Mouse (Mus musculus): Measurements from ENCODE around the gene Fto. TPM values are rescaled to one million over a fixed set of nuclear protein-coding genes. Genes with fewer than 3 reads are reported as not detected.

Gene Fto
- polyA plus RNA-seq, 1 experiment from 2014 or later = 55.3 TPM

DNA sequence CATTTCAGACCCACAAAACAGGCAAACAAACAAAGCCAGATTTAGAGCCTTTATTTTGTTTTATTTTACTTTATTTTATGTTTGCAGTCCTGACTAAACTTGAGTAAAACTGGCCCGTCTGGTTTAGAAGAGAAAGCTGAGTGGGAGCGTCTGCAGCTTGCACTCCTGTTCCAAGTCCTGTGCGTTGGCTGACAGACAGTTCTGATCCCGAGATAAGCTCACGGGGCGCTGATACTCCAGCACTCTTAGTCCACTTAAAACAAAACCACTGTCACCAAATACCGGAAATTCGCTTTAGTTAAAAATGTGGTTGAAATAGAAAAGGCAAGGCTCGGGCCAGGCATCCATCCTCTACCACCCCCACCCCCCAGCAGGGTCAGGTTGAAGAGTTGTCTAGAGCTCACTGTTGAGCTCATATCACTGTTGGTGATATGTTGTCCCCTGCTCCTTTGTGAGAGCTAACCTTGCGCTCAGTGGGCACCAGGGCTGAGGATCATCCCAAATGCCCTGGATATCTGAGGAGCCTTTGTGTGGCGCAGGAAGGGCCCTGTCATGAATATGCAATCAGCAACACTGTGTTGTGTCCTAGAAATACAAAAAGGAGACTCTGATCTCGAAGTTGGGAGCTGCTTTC, 252.7 kb downstream of the Fto start:
- Histone ChIP-seq H3K36me3 (ENCODE audit: insufficient read depth, low read length) (no peaks in the 10 kb centered on the region), H3K9ac (ENCODE audit: low read depth, low read length) (no peak overlapping the region), H3K9me3 (replicated peaks; ENCODE audit: low read length) (no peaks in the 10 kb centered on the region), H3K27ac (no peak overlapping the region), H3K4me1 (replicated peaks; ENCODE audit: insufficient read depth, low read length) (peaks cover 19% of the 10 kb centered on the region), H3K27me3 (ENCODE audit: insufficient read depth, low read length) (no peaks in the 10 kb centered on the region), H3K4me2 (ENCODE audit: low read length) (no peak overlapping the region), H3K4me3 (replicated peaks; ENCODE audit: low read depth, low read length) (no peak overlapping the region)
- ATAC-seq (replicated peaks; ENCODE audit: low FRiP score, low read depth) (no peak), DNase-seq (ENCODE audit: low spot score) (peak; percentile 16)
- no peak for TF ChIP-seq CTCF (IDR thresholded peaks at IDR 0.05; ENCODE audit: low read depth)
- 49% methylated on average over 12 of the region's 12 CpGs for WGBS

DNA sequence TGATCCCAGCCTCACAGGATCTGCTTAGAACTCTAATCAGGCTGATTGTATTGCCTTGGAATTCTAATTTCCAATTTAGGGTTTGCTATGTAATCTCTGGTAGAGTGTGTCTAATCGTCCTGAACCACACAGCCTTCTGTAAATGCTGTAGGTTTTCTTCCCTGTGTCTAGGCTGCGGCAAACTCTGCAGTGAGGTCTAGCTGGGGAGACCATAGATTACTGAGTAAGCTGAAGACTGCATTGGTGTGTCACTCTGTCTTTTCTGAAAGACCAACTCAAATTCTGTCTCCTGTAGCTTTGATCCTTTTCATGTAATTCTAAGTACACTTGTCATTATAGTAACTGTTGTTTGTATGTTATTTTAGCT, 253.2 kb downstream of the Fto start:
- Histone ChIP-seq H3K9ac (ENCODE audit: low read depth, low read length) (no peak overlapping the region), H3K36me3 (ENCODE audit: insufficient read depth, low read length) (no peaks in the 10 kb centered on the region), H3K4me1 (replicated peaks; ENCODE audit: insufficient read depth, low read length) (peaks cover 19% of the 10 kb centered on the region), H3K4me2 (ENCODE audit: low read length) (no peak overlapping the region), H3K9me3 (replicated peaks; ENCODE audit: low read length) (no peaks in the 10 kb centered on the region), H3K27me3 (ENCODE audit: insufficient read depth, low read length) (no peaks in the 10 kb centered on the region), H3K27ac (no peak overlapping the region), H3K4me3 (replicated peaks; ENCODE audit: low read depth, low read length) (no peak overlapping the region)
- TF ChIP-seq CTCF (IDR thresholded peaks at IDR 0.05; ENCODE audit: low read depth) = no peak
- DNase-seq (ENCODE audit: low spot score) (no peak), ATAC-seq (replicated peaks; ENCODE audit: low FRiP score, low read depth) (no peak)
- WGBS = 75% methylated on average over 2 of the region's 2 CpGs

DNA sequence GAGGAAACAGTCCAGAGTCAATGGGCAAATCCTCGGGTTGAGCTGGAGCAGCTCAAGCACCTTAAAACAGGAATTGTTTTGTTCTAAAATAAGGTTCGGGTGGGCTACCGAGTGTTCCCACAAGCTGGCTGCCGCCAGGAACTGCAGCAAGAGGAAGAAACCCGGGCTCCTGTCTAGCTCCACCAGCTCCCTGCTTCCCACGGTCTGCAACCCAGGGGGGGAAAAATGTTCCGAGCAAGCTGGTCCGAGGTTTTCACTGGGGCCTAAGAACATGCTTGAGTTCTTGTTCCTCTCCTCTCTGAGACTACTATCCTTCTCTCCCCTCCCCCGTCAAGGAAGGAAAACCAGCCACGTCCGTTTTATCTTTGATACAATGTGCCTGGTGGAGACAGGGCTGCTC, 256.5 kb downstream of the Fto start:
- DNase-seq (ENCODE audit: low spot score) = no peak
- Histone ChIP-seq H3K4me1 (replicated peaks; ENCODE audit: insufficient read depth, low read length) (peaks cover 26% of the 10 kb centered on the region), H3K4me3 (replicated peaks; ENCODE audit: low read depth, low read length) (no peak overlapping the region), H3K27ac (no peak overlapping the region), H3K36me3 (ENCODE audit: insufficient read depth, low read length) (no peaks in the 10 kb centered on the region), H3K27me3 (ENCODE audit: insufficient read depth, low read length) (no peaks in the 10 kb centered on the region), H3K4me2 (ENCODE audit: low read length) (no peak overlapping the region), H3K9me3 (replicated peaks; ENCODE audit: low read length) (no peaks in the 10 kb centered on the region), H3K9ac (ENCODE audit: low read depth, low read length) (no peak overlapping the region)
- no peak for TF ChIP-seq CTCF (IDR thresholded peaks at IDR 0.05; ENCODE audit: low read depth)
- WGBS = 50% methylated on average over 11 of the region's 11 CpGs
- no peak for ATAC-seq (replicated peaks; ENCODE audit: low FRiP score, low read depth)

DNA sequence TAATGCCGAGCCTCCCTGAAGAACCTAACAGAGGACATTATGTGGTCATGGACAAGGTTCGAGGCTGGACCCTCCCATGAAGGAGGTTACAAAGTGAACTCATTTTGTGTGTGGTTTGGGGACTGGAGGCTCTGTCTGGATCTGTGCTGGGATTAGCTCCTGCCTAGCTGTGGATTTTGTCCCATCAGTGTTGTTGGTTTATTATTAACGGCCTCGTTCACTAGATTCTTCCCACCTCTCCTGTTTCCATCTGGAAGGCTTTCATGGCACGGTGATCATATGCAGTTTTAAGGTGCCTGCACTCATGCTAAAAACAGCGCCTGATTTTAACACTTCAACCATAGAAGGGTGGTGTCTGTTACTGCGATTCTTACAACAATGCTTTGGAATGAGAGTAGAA, 257.5 kb downstream of the Fto start:
- Histone ChIP-seq H3K4me2 (ENCODE audit: low read length) (no peak overlapping the region), H3K9me3 (replicated peaks; ENCODE audit: low read length) (no peaks in the 10 kb centered on the region), H3K27me3 (ENCODE audit: insufficient read depth, low read length) (no peaks in the 10 kb centered on the region), H3K36me3 (ENCODE audit: insufficient read depth, low read length) (no peaks in the 10 kb centered on the region), H3K9ac (ENCODE audit: low read depth, low read length) (no peak overlapping the region), H3K4me1 (replicated peaks; ENCODE audit: insufficient read depth, low read length) (peaks cover 29% of the 10 kb centered on the region), H3K4me3 (replicated peaks; ENCODE audit: low read depth, low read length) (no peak overlapping the region), H3K27ac (peak overlapping the region; percentile 2)
- 47% methylated on average over 7 of the region's 7 CpGs for WGBS
- ATAC-seq (replicated peaks; ENCODE audit: low FRiP score, low read depth) = no peak
- TF ChIP-seq CTCF (IDR thresholded peaks at IDR 0.05; ENCODE audit: low read depth) = no peak
- DNase-seq (ENCODE audit: low spot score) = no peak

DNA sequence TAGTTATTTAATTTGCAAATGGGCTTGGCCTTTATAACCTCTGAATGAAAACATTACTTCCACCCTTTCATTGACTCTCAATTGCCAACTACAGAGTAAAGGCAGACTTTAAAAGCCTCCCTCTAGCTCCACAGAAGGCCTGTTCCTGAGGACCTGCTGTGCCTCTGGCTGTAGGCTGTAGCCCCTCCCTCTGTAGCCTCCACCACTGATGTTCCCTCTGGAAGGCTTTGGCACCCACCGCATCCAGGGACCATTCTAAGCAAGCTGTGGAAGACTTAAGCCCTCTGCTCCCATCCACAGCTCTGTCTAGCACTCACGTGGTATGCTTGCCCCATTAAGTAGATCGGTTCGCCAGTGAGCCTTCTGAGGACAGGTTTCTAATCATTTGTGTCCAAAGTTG, 258.7 kb downstream of the Fto start:
- no peak for ATAC-seq (replicated peaks; ENCODE audit: low FRiP score, low read depth)
- TF ChIP-seq CTCF (IDR thresholded peaks at IDR 0.05; ENCODE audit: low read depth) = no peak
- H3K4me1 ChIP-seq (replicated peaks; ENCODE audit: insufficient read depth, low read length) = peaks cover 29% of the 10 kb centered on the region

DNA sequence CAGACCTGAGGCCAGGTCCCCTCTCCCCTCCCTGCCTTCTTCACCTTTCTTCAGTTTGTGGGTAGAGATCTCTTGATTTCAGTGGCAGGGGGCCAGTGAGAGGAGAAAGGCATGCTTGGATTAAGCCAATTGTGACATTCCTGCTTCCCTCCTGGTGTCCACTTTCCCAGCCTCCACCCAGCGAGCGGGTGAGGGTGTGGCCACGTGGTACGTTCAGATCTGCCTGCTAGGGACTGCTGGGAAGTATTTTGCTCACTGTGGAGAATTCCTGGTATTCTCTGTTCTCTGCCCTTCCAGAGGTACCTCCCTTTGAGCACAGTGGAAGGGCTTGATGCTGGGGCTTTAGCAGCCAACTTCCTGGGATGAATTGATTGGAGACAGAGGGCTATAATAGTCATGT, 259.3 kb downstream of the Fto start:
- Histone ChIP-seq H3K9me3 (replicated peaks; ENCODE audit: low read length) (no peaks in the 10 kb centered on the region), H3K4me2 (ENCODE audit: low read length) (no peak overlapping the region), H3K9ac (ENCODE audit: low read depth, low read length) (no peak overlapping the region), H3K27me3 (ENCODE audit: insufficient read depth, low read length) (no peaks in the 10 kb centered on the region), H3K27ac (no peak overlapping the region), H3K4me3 (replicated peaks; ENCODE audit: low read depth, low read length) (no peak overlapping the region), H3K36me3 (ENCODE audit: insufficient read depth, low read length) (no peaks in the 10 kb centered on the region), H3K4me1 (replicated peaks; ENCODE audit: insufficient read depth, low read length) (peaks cover 29% of the 10 kb centered on the region)
- DNase-seq (ENCODE audit: low spot score) (peak; percentile 54), ATAC-seq (replicated peaks; ENCODE audit: low FRiP score, low read depth) (peak; percentile 78)
- WGBS = 25% methylated on average over 4 of the region's 4 CpGs
- TF ChIP-seq CTCF (IDR thresholded peaks at IDR 0.05; ENCODE audit: low read depth) = no peak

More for the DNA sequence above, 258.7 kb downstream of the Fto start:
- no peaks in the 10 kb centered on the region for H3K27me3 ChIP-seq (ENCODE audit: insufficient read depth, low read length)
- DNase-seq (ENCODE audit: low spot score) = no peak
- no peak overlapping the region for H3K9ac ChIP-seq (ENCODE audit: low read depth, low read length)
- H3K36me3 ChIP-seq (ENCODE audit: insufficient read depth, low read length) = no peaks in the 10 kb centered on the region
- 66% methylated on average over 4 of the region's 4 CpGs for WGBS
- no peak overlapping the region for H3K4me3 ChIP-seq (replicated peaks; ENCODE audit: low read depth, low read length)
- no peak overlapping the region for H3K4me2 ChIP-seq (ENCODE audit: low read length)
- H3K27ac ChIP-seq = no peak overlapping the region
- no peaks in the 10 kb centered on the region for H3K9me3 ChIP-seq (replicated peaks; ENCODE audit: low read length)

DNA sequence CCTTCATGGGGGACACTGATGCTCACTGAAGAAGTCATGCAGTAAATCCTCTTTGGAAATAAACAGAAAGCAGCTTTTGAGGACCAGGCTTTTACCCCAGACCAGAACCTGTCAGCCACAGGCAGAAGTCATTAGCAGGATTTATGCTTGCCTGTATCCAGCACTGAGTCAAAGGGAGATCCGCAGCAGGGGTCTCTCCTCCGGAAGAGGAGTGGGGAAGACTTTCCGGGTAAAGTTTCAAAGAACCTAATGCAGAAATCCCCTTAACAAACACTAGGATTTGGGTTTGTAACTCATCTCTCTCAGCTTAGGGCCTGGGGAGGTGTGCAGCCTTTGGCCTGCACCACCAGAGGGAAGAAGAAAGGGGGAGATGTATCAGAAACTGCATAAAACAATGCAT, 262.3 kb downstream of the Fto start:
- Histone ChIP-seq H3K27ac (no peak overlapping the region), H3K9ac (ENCODE audit: low read depth, low read length) (no peak overlapping the region), H3K4me3 (replicated peaks; ENCODE audit: low read depth, low read length) (no peak overlapping the region), H3K36me3 (ENCODE audit: insufficient read depth, low read length) (no peaks in the 10 kb centered on the region), H3K4me1 (replicated peaks; ENCODE audit: insufficient read depth, low read length) (peaks cover 19% of the 10 kb centered on the region), H3K4me2 (ENCODE audit: low read length) (no peak overlapping the region), H3K9me3 (replicated peaks; ENCODE audit: low read length) (no peaks in the 10 kb centered on the region), H3K27me3 (ENCODE audit: insufficient read depth, low read length) (no peaks in the 10 kb centered on the region)
- TF ChIP-seq CTCF (IDR thresholded peaks at IDR 0.05; ENCODE audit: low read depth) = no peak
- DNase-seq (ENCODE audit: low spot score) (no peak), ATAC-seq (replicated peaks; ENCODE audit: low FRiP score, low read depth) (no peak)
- 17% methylated on average over 3 of the region's 3 CpGs for WGBS
